Mouse (Mus musculus): ENCODE data around the gene A130010J15Rik.

A130010J15Rik gene

GRCm38 (mm10) chr1:193167746-193168145 is at the start of gene A130010J15Rik:
A130010J15Rik (plus strand) TSS chr1:193168046.
- in situ Hi-C loops (cut with MboI, MseI), result no loop called here

DNA sequence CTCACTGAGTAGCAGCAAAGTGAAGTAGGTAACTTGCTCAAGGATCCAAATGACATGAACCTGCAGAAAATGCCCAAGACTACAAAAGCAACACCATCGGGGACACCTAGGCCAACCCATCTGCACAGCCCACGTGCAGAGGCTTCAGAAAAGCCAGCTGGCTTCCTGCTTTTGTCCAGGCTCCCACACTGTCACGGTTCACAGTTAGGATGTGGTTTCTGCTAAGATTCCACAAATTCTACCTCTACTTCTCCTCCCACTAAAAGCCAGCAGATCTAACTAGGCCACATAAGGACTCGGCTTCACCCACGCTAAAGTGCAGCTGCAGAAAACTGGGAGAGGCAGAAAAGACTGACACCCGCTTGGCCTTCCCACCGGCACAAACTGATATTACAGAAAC is 45.1 kb upstream of the A130010J15Rik start:
- in situ Hi-C loops (cut with MboI, MseI), result no loop called here

DNA sequence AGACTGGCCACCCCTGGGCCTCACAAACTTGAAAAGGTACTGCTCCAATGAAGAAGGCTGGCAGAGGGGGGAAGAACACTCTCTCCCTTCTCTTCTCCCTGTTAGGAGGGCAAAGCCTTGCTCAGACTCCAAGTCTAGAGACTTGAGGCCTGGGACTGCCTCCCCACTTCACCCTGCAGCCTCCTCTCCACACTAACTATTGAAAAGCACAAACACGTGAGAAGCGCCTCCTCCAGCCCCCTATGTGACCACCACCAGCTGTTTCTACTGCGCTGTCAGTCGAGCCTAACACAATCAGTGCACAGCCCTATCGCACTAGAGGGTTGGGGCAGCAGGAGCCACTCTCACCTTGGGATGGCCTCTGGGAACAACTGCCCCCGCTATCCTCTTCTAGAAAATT is 44.6 kb upstream of the A130010J15Rik start:
- in situ Hi-C loops (cut with MboI, MseI), result no loop called here

DNA sequence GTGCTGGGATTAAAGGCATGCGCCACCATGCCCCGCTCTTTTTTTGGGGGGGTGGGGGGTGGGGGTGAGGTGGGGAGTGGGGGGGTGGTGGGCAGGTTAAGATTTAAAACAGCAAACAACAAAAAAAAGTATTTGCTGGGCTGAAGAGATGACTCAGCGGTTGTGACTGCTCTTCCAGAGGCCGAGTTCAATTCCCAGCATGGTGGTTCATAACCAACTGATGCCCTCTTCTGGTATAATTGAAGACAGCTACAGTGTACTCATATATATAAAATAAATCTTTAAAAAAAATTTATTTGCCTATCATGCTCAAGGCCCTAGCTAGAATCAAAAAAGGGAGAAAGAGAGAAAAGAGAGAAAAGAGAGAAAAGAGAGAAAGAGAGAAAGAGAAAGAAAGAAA is 42.0 kb upstream of the A130010J15Rik start:
- in situ Hi-C loops (cut with MboI, MseI), result loop anchor here (25.0 kb wide), 2 partner anchors 1539 to 1939 kb away; partner anchors contain the start of genes Dtl and Ints7

GRCm38 (mm10) chr1:193128055-193128454 is 39.8 kb upstream of the A130010J15Rik start:
- in situ Hi-C loops (cut with MboI, MseI), result loop anchor here (25.0 kb wide), 2 partner anchors 1541 to 1941 kb away; partner anchors contain the start of genes Dtl and Ints7

DNA sequence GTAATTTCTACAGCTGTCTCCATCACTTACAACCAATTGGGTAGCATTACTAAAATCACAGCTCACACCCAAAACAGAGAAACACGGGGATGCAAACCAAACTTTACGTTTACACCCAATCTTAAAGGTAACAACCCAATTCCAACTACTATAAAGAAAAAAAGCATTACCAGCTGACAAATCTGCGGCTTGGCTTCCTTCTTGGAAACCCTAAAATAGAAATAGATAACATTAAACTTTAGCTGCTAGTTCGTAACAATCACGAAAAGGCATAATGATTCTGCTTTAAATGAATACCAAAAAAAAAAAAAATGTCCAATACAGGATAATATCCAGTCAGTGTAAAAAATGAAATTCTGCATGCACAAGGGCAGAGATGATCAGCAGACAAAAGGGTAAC is 38.5 kb upstream of the A130010J15Rik start:
- in situ Hi-C loops (cut with MboI, MseI), result loop anchor here (25.0 kb wide), 2 partner anchors 1542 to 1942 kb away; partner anchors contain the start of genes Dtl and Ints7

DNA sequence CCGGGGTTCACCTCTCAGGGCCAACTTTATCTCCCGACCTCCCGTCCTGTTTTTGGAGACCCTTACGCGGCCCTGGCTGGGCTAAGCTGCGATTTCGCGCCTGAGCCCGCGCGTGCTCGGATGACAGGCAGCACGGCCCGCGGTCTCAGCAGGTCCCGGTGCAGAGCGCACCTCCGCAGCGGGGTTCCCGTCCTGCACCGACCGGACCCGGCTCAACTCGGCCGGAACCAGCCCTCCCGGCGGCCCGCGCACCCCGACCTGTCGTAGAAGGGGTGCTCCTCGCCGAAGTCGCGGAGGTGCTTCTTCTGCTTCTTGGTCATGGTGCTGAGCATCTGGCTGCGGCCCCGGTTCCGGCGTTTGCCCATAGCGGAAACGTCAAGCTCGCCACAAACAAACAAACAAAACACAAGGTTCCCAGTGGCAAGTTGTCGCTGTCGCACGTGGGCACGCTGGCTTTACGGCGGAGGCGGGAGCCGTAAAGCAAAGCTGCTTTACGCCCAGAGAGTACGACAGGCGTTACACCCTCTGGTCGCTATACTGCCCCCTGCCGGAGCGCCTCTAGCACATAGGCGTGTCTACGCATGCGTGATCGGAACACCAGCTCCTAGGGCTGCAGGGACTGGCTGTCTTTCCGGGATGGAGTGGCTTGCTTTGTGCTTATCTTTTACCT is 37.9 kb upstream of the A130010J15Rik start, which contains the start of gene Diexf:
TSS of gene Diexf (minus strand) at position 487 of the 670 bp plus-strand sequence.
- in situ Hi-C loops (cut with MboI, MseI), result loop anchor here (25.0 kb wide), 2 partner anchors 1543 to 1943 kb away; partner anchors contain the start of genes Dtl and Ints7

- in situ Hi-C loops (cut with MboI, MseI), result loop anchor here (25.0 kb wide), 2 partner anchors 1543 to 1943 kb away; partner anchors contain the start of genes Dtl and Ints7
Measured at GRCm38 (mm10) chr1:193130456-193130825, 37.4 kb upstream of the A130010J15Rik start.

GRCm38 (mm10) chr1:193130839-193131238 is 37.0 kb upstream of the A130010J15Rik start:
- in situ Hi-C loops (cut with MboI, MseI), result loop anchor here (25.0 kb wide), 2 partner anchors 1544 to 1944 kb away; partner anchors contain the start of genes Dtl and Ints7

DNA sequence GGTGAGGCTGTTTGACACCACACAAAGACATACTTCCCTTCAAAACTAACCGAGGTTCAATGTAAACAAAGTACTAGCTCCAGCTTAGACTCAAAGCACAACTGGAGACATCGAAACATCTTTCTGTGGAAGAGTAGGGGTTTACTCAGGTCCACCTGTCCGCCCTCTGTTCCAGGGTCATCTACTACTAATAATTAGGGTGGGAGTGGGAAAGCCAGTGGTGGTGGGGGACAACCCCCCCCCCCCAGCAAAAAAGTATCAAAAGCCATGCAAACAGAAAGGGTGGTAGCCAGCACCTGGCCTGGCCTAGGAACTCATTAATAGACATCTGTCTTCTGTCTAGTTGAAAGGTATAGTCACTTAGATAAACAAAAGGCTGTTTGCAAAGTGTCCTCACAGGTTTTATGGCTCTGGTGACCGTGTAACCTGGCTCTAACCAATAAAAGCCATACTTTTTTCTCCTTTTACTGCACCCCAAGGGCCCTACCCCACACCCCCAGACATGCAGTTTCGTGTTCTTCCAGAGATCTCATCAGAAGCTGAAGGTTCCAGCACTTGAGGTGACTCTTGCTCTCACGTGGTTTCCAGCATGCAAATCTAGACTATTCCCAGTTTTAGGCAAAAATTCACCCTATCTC is 36.4 kb upstream of the A130010J15Rik start:
- in situ Hi-C loops (cut with MboI, MseI), result loop anchor here (25.0 kb wide), 2 partner anchors 1544 to 1944 kb away; partner anchors contain the start of genes Dtl and Ints7

GRCm38 (mm10) chr1:193132385-193132784 is 35.5 kb upstream of the A130010J15Rik start:
- in situ Hi-C loops (cut with MboI, MseI), result loop anchor here (25.0 kb wide), 2 partner anchors 1545 to 1945 kb away; partner anchors contain the start of genes Dtl and Ints7

DNA sequence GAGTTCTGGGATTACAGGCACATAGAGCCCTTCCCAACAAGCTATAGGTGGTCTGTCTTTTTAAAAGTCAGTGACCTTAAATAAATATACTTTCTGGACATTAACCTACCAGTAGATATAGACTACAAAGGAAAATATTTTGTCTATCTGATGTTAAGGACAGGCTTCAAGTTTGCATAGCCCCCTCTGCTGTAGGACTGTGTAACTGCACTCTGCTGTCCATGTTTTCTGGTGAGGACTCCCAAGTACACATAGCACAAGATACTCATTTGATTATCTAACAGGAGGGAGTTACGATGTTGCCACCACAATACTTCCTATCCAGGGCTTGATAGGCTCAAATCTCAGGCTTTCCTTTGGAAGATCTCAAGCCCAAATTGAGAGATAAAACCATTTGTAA is 34.1 kb upstream of the A130010J15Rik start:
- in situ Hi-C loops (cut with MboI, MseI), result loop anchor here (25.0 kb wide), 2 partner anchors 1546 to 1946 kb away; partner anchors contain the start of genes Dtl and Ints7

GRCm38 (mm10) chr1:193138087-193138486 is 29.8 kb upstream of the A130010J15Rik start:
- in situ Hi-C loops (cut with MboI, MseI), result loop anchor here (25.0 kb wide), 2 partner anchors 1551 to 1951 kb away; partner anchors contain the start of genes Dtl and Ints7

DNA sequence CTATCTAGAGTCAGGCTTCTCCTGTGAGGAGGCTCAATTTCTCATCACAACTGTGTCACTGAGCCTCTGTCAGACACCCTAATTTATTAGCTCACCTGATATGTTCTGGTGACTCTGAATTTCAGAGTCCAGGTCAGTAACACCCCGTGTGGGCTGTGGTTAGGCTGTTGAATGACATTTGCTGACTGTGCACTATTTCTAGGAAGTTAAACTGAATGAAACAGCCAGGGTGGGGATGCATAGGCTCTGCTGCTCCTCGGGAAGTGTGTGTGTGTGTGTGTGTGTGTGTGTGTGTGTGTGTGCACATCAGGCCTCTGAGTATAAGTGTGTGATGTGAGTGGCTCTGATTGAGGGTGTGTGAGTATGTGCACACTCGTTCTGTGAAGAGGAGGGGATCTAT is 29.2 kb upstream of the A130010J15Rik start:
- in situ Hi-C loops (cut with MboI, MseI), result loop anchor here (25.0 kb wide), 2 partner anchors 1551 to 1951 kb away; partner anchors contain the start of genes Dtl and Ints7

DNA sequence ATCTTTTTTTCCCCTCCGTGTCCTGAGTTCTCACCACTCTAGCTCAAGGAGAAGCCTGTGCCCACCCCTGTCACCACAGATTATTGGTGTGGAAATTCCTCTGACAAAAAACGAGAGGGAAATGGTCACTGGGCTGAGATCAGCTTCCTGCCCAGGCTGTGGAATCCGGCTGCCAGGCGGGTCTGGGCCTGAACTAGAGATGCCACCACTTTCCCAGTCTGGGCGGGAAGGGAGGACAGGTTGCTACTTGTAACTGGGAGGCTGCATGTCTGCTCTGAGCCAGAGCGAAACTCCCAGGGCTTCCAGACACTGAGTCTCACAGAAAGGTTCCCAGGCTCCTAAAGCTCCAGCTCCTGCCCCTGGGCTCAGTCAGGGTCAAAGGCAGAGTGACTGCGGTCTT is 26.7 kb upstream of the A130010J15Rik start:
- in situ Hi-C loops (cut with MboI, MseI), result loop anchor here (25.0 kb wide), 2 partner anchors 1554 to 1954 kb away; partner anchors contain the start of genes Dtl and Ints7

DNA sequence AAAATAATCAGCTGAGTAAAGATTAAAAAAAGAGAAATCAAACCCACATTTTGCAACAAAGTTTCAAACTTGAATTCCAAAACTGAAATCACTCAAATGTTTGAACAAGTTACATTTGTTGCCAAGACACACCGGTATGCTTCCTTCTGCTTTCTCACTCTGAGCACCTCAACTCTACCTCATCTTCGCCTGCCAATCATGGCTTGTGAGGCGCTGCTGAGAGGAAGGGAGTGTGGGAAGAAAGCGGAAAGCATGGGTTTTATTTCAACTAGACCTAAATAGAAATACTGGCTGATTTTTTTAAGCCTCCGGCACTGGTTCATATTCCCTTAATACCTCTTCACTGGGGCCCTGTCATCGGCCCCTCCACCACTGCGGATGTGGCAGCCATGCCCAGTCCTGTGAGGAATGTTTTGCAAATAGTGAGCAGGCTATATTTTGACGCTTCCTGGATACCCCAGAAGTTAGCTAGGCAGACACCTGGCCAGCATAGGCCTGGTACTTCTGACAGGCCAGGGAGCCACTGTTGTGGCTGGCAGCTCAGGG is 25.3 kb upstream of the A130010J15Rik start:
- in situ Hi-C loops (cut with MboI, MseI), result loop anchor here (25.0 kb wide), 2 partner anchors 1555 to 1955 kb away; partner anchors contain the start of genes Dtl and Ints7

DNA sequence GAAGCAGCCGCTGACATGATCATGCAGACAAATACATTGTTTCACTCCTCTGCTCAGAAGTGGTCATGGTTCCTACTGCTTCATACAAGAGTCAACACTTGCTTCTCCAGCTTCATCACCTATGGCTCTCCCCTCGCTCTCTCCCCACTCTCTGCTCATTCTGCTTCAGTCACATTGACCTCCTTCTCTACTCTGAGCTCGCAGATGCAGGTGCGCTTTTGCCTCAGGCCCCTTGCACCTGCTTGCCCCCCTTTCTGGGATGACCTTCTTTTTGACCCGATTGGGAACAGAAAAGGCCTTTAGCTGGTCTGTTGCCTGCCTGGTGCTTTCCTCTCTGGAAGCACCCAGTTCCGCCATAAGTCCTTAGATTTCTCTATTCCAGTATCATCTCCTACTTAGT is 23.3 kb upstream of the A130010J15Rik start:
- in situ Hi-C loops (cut with MboI, MseI), result loop anchor here (25.0 kb wide), 2 partner anchors 1557 to 1957 kb away; partner anchors contain the start of genes Dtl and Ints7

GRCm38 (mm10) chr1:193145101-193145500 is 22.7 kb upstream of the A130010J15Rik start:
- in situ Hi-C loops (cut with MboI, MseI), result loop anchor here (25.0 kb wide), 2 partner anchors 1558 to 1958 kb away; partner anchors contain the start of genes Dtl and Ints7

GRCm38 (mm10) chr1:193146416-193146815 is 21.4 kb upstream of the A130010J15Rik start:
- in situ Hi-C loops (cut with MboI, MseI), result loop anchor here (25.0 kb wide), 2 partner anchors 1559 to 1959 kb away; partner anchors contain the start of genes Dtl and Ints7

DNA sequence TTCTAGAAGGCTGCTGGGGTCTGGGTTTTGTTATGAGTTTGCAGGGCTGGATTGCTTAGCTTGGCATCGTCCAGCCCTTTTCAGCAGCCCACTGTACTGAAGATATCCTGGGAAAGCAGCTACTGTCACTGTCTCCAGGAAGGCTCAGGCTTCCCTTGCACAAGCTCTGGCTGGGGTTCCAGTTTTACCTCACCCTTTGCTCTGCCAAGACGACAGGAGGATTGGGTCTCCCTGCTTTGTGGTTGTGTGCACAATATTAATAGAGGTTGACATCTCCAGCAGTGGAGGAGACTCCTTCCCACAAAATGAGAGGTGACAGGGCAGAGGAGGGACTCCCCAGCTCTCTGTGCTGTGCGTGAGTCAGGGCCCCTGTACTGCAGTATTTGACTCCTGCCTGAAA is 18.6 kb upstream of the A130010J15Rik start:
- in situ Hi-C loops (cut with MboI, MseI), result loop anchor here (25.0 kb wide), 2 partner anchors 1562 to 1962 kb away; partner anchors contain the start of genes Dtl and Ints7

DNA sequence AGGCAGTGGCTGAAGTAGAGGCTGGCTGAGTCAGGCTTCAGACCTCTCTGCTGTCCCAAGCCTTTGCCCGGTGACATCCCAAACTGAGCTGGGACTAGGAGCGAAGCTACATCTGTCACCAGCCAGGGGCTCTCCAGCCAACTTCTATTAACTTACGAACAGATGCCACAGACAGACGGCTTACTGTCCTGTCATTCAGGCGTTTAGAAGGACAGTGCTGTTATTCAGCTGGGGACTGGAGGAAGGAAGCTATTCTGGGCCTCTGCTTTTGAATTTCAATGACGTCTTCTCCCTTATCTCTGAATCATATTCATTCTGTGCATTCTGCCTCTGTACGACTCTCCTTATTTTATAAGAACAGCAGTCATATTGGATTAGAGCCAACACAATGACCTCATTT is 16.7 kb upstream of the A130010J15Rik start:
- in situ Hi-C loops (cut with MboI, MseI), result no loop called here
